Mouse (Mus musculus) small intestine, adult 2 months (tissue): Measurements from ENCODE around the gene Efna2.

ENCODE experiments used
- CTCF ChIP-seq: fragments of 200-500 bp; IDR thresholded peaks from 2 replicates; pipeline ENCODE4 v1.5.1; 2012; ENCODE audit warnings: low read depth, mild to moderate bottlenecking, control low read depth, inconsistent platforms, low read length, moderate library complexity, mixed read lengths; ENCODE audit not compliant: insufficient replicate concordance, insufficient read length; ENCODE audit errors: extremely low read depth
- POLR2A ChIP-seq: fragments of 200-500 bp; IDR thresholded peaks from 2 replicates; pipeline ENCODE4 v1.6.1; 2012; ENCODE audit warnings: low read depth, mild to moderate bottlenecking, control low read depth, inconsistent platforms, low read length, moderate library complexity

GRCm38 (mm10) chr10:80130403-80131031 lies 48.8 kb upstream of the Efna2 start:
- peak; percentile 9; the same call in 1 of the 2 replicates for TF ChIP-seq CTCF
- no peak for TF ChIP-seq POLR2A
